Mouse (Mus musculus): Measurements from ENCODE around the gene 1700020L24Rik. TPM values are rescaled to one million over a fixed set of nuclear protein-coding genes. Genes with fewer than 3 reads are reported as not detected.

Gene 1700020L24Rik
- polyA plus RNA-seq, 2 experiments, result 1.9 to 2.1 TPM

GRCm38 (mm10) chr11:83457257-83457656 lies 19.8 kb downstream of the 1700020L24Rik start:
- Histone ChIP-seq H3K9me3 (ENCODE audit: control insufficient read depth, low read length) (no peaks in the 10 kb centered on the region), H3K36me3 (replicated peaks; ENCODE audit: control insufficient read depth, insufficient read depth, low read depth) (no peaks in the 10 kb centered on the region), H3K4me2 (ENCODE audit: low read depth) (no peak overlapping the region), H3K27me3 (ENCODE audit: control insufficient read depth, insufficient read depth, low read length) (peaks cover 9% of the 10 kb centered on the region), H3K9ac (replicated peaks) (no peak overlapping the region), H3K4me1 (replicated peaks; ENCODE audit: control insufficient read depth in 2 of 2, insufficient read depth in 2 of 2, low read length in 1 of 2) (peaks cover 4 to 20% of the 10 kb centered on the region in 2 experiments; a peak in 3 of 4 replicates), H3K27ac (no peak overlapping the region), H3K4me3 (ENCODE audit: insufficient read depth in 1 of 2, low read depth in 2 of 2, low read length in 2 of 2) (no peak overlapping the region)
- WGBS (ENCODE audit: insufficient replicate concordance), result 35% methylated on average over 7 of the region's 7 CpGs
- no peak for ATAC-seq (ENCODE audit: insufficient read depth)
- TF ChIP-seq EP300 (IDR thresholded peaks at IDR 0.05; ENCODE audit: low read depth), result no peak
- no peak for DNase-seq (ENCODE audit: low read depth in 3 of 3, low spot score in 3 of 3)

GRCm38 (mm10) chr11:83457912-83458601 lies 20.6 kb downstream of the 1700020L24Rik start:
- Histone ChIP-seq H3K9me3 (ENCODE audit: control insufficient read depth, low read length) (no peaks in the 10 kb centered on the region), H3K27ac (no peak overlapping the region), H3K36me3 (replicated peaks; ENCODE audit: control insufficient read depth, insufficient read depth, low read depth) (no peaks in the 10 kb centered on the region), H3K4me2 (ENCODE audit: low read depth) (no peak overlapping the region), H3K4me3 (ENCODE audit: insufficient read depth in 1 of 2, low read depth in 2 of 2, low read length in 2 of 2) (no peak overlapping the region), H3K4me1 (replicated peaks; ENCODE audit: control insufficient read depth in 2 of 2, insufficient read depth in 2 of 2, low read length in 1 of 2) (peaks cover 4 to 20% of the 10 kb centered on the region in 2 experiments; a peak in 3 of 4 replicates), H3K27me3 (ENCODE audit: control insufficient read depth, insufficient read depth, low read length) (peaks cover 17% of the 10 kb centered on the region), H3K9ac (replicated peaks) (no peak overlapping the region)
- TF ChIP-seq CTCF (IDR thresholded peaks at IDR 0.05; ENCODE audit: low read depth) (no peak), EP300 (IDR thresholded peaks at IDR 0.05; ENCODE audit: low read depth) (no peak)
- 64% methylated on average over 9 of the region's 9 CpGs for WGBS (ENCODE audit: insufficient replicate concordance)
- DNase-seq (ENCODE audit: low read depth in 3 of 3, low spot score in 3 of 3), result no peak
- ATAC-seq (ENCODE audit: insufficient read depth), result no peak

GRCm38 (mm10) chr11:83461462-83462027 lies 24.1 kb downstream of the 1700020L24Rik start:
- Histone ChIP-seq H3K9ac (replicated peaks) (no peak overlapping the region), H3K36me3 (replicated peaks; ENCODE audit: control insufficient read depth, insufficient read depth, low read depth) (no peaks in the 10 kb centered on the region), H3K27me3 (ENCODE audit: control insufficient read depth, insufficient read depth, low read length) (peaks cover 37% of the 10 kb centered on the region), H3K4me1 (replicated peaks; ENCODE audit: control insufficient read depth in 2 of 2, insufficient read depth in 2 of 2, low read length in 1 of 2) (no peaks in the 10 kb centered on the region; a peak in 1 of 4 replicates), H3K4me2 (ENCODE audit: low read depth) (no peak overlapping the region), H3K4me3 (ENCODE audit: insufficient read depth in 1 of 2, low read depth in 2 of 2, low read length in 2 of 2) (no peak overlapping the region), H3K27ac (no peak overlapping the region), H3K9me3 (ENCODE audit: control insufficient read depth, low read length) (no peaks in the 10 kb centered on the region)
- DNase-seq (ENCODE audit: low read depth in 3 of 3, low spot score in 3 of 3) (no peak), ATAC-seq (ENCODE audit: insufficient read depth) (no peak)
- 56% methylated on average over 10 of the region's 10 CpGs for WGBS (ENCODE audit: insufficient replicate concordance)
- TF ChIP-seq EP300 (IDR thresholded peaks at IDR 0.05; ENCODE audit: low read depth), result no peak
- TF ChIP-seq CTCF (IDR thresholded peaks at IDR 0.05; ENCODE audit: low read depth), result no peak

GRCm38 (mm10) chr11:83462711-83463244 lies 25.3 kb downstream of the 1700020L24Rik start, which contains the start of gene Mmp28:
Mmp28 (minus strand) TSS chr11:83463071.
- H3K4me3 ChIP-seq (ENCODE audit: insufficient read depth in 1 of 2, low read depth in 2 of 2, low read length in 2 of 2), result peak within 1 kb of the TSS; percentile 40 to 53
- TF ChIP-seq EP300 (IDR thresholded peaks at IDR 0.05; ENCODE audit: low read depth) (no peak), CTCF (IDR thresholded peaks at IDR 0.05; ENCODE audit: low read depth) (no peak)
- no peaks in the 10 kb centered on the region for H3K36me3 ChIP-seq (replicated peaks; ENCODE audit: control insufficient read depth, insufficient read depth, low read depth)
- peak within 1 kb of the TSS; percentile 62 for H3K4me2 ChIP-seq (ENCODE audit: low read depth)
- 1% methylated on average over 41 of the region's 42 CpGs for WGBS (ENCODE audit: insufficient replicate concordance)
- peaks cover 37% of the 10 kb centered on the region for H3K27me3 ChIP-seq (ENCODE audit: control insufficient read depth, insufficient read depth, low read length)
- no peaks in the 10 kb centered on the region for H3K9me3 ChIP-seq (ENCODE audit: control insufficient read depth, low read length)
- ATAC-seq (ENCODE audit: insufficient read depth), result no peak
- no peak for DNase-seq (ENCODE audit: low read depth in 3 of 3, low spot score in 3 of 3)
- H3K27ac ChIP-seq, result no peak within 1 kb of the TSS
- no peaks in the 10 kb centered on the region; a peak in 1 of 4 replicates for H3K4me1 ChIP-seq (replicated peaks; ENCODE audit: control insufficient read depth in 2 of 2, insufficient read depth in 2 of 2, low read length in 1 of 2)
- peak within 1 kb of the TSS; percentile 18; the same call in 1 of the 2 replicates for H3K9ac ChIP-seq (replicated peaks)

DNA sequence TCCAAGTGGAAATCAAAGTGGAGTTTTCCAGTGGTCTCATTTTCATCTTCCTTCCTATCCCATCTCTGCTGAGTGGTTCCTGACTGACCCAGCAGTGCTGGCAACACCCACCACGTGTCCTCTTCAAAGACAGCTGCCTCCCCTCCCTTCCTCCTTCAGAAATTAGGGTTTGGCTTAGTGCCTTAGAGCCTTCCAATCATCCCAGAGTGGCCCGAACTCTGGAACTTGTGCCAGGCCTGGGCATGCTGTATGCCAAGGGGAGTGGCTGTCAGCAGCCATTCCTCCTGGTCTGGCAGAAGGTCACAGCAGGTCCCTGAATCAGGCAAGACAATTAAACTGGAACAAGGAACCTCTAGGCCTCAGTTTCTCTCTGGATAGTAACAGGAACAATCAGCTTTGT lies 28.5 kb downstream of the 1700020L24Rik start:
- TF ChIP-seq CTCF (IDR thresholded peaks at IDR 0.05; ENCODE audit: low read depth) (no peak), EP300 (IDR thresholded peaks at IDR 0.05; ENCODE audit: low read depth) (no peak)
- H3K4me2 ChIP-seq (ENCODE audit: low read depth), result no peak overlapping the region
- no peak overlapping the region for H3K27ac ChIP-seq
- H3K9ac ChIP-seq (replicated peaks), result no peak overlapping the region
- H3K36me3 ChIP-seq (replicated peaks; ENCODE audit: control insufficient read depth, insufficient read depth, low read depth), result no peaks in the 10 kb centered on the region
- no peaks in the 10 kb centered on the region for H3K4me1 ChIP-seq (replicated peaks; ENCODE audit: control insufficient read depth in 2 of 2, insufficient read depth in 2 of 2, low read length in 1 of 2)
- H3K4me3 ChIP-seq (ENCODE audit: insufficient read depth in 1 of 2, low read depth in 2 of 2, low read length in 2 of 2), result no peak overlapping the region
- peaks cover 37% of the 10 kb centered on the region for H3K27me3 ChIP-seq (ENCODE audit: control insufficient read depth, insufficient read depth, low read length)
- no peaks in the 10 kb centered on the region for H3K9me3 ChIP-seq (ENCODE audit: control insufficient read depth, low read length)
- DNase-seq (ENCODE audit: low read depth in 3 of 3, low spot score in 3 of 3) (no peak), ATAC-seq (ENCODE audit: insufficient read depth) (no peak)
- WGBS (ENCODE audit: insufficient replicate concordance), result 28% methylated on average over 2 of the region's 2 CpGs

Measured in liver, embryonic 14.5 days (tissue).